Mouse (Mus musculus) hindbrain, embryonic 12.5 days (tissue): Measurements from ENCODE around the gene Oprm1. TPM values are rescaled to one million over a fixed set of nuclear protein-coding genes. Genes with fewer than 3 reads are reported as not detected.
A peak's percentile ranks its signal among the peaks of the same experiment; 100 is the strongest.

ENCODE experiments used
- ATAC-seq: fragments of 200-750 bp; cut with Nextera tagmentation; 2 replicates; pipeline ENCODE4 v1.8.0; 2017; ENCODE audit warnings: moderate TSS enrichment; ENCODE audit not compliant: low FRiP score
- H3K27ac ChIP-seq: fragments of 300-500 bp; sonication (generic); 2 replicates; pipeline ENCODE4 v1.5.1; 2016; ENCODE audit warnings: mild to moderate bottlenecking
- H3K27me3 ChIP-seq: fragments of 300-500 bp; sonication (generic); 2 replicates; pipeline ENCODE4 v1.6.1; 2016; ENCODE audit warnings: mild to moderate bottlenecking
- H3K36me3 ChIP-seq: fragments of 300-500 bp; sonication (generic); 2 replicates; pipeline ENCODE4 v1.6.1; 2016; ENCODE audit warnings: mild to moderate bottlenecking
- H3K4me1 ChIP-seq: fragments of 300-500 bp; sonication (generic); 2 replicates; pipeline ENCODE4 v1.6.1; 2016
- H3K4me2 ChIP-seq: fragments of 300-500 bp; sonication (generic); replicated peaks from 2 replicates; pipeline ENCODE4 v1.6.1; 2016; ENCODE audit warnings: mild to moderate bottlenecking
- H3K4me3 ChIP-seq: fragments of 300-500 bp; sonication (generic); 2 replicates; pipeline ENCODE4 v1.5.1; 2016; ENCODE audit warnings: mild to moderate bottlenecking
- H3K9ac ChIP-seq: fragments of 300-500 bp; sonication (generic); 2 replicates; pipeline ENCODE4 v1.6.1; 2016; ENCODE audit warnings: mild to moderate bottlenecking, moderate library complexity
- H3K9me3 ChIP-seq: fragments of 300-500 bp; sonication (generic); replicated peaks from 2 replicates; pipeline ENCODE4 v1.6.1; 2016; ENCODE audit warnings: mild to moderate bottlenecking
- WGBS: fragments of 180-500 bp; shearing (Covaris S2); methylation state at CpG from one replicate; pipeline ENCODE4 v1.1.7; 2016; 5-methylcytosine and 5-hydroxymethylcytosine counted together
- polyA plus RNA-seq: library from polyadenylated mRNA; unstranded; fragments of >200 nt; fragmentation: Nextera tagmentation; extraction: Ambion mirVana; gene quantifications from 2 replicates; pipeline ENCODE4 v1.2.1, GENCODE M21; 2016

Gene Oprm1
- polyA plus RNA-seq, 1 experiment from 2014 or later: 1.1 TPM

DNA sequence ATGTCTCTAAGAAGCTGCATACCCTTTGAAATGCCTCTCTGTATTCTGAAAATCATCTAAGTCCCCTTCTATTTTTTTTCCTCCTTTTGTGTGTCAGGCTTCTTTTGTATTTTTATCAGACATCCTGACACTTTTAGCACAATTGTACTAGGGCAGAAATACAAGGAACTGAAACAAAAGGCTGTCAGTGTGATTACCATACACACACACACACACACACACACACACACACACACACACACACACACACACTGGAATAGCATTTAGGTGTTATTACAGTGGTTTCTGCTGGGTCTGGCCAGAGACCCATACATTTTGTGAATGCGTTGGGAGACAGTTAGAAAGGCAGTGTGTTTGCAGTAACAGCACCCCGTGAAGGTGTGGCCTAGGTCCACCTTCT lies 275.2 kb downstream of the Oprm1 start:
- Histone ChIP-seq H3K36me3 (no peaks in the 10 kb centered on the region), H3K4me1 (no peaks in the 10 kb centered on the region), H3K27ac (no peak overlapping the region), H3K9me3 (no peaks in the 10 kb centered on the region), H3K4me2 (no peak overlapping the region), H3K4me3 (no peak overlapping the region), H3K27me3 (no peaks in the 10 kb centered on the region), H3K9ac (no peak overlapping the region)
- no peak for ATAC-seq
- WGBS: 87% methylated on average over 2 of the region's 2 CpGs

GRCm38 (mm10) chr10:7035547-7035946 lies 277.2 kb downstream of the Oprm1 start:
- no peaks in the 10 kb centered on the region for H3K27me3 ChIP-seq
- no peak for ATAC-seq
- no peak overlapping the region for H3K4me2 ChIP-seq
- H3K27ac ChIP-seq: no peak overlapping the region
- no peaks in the 10 kb centered on the region for H3K36me3 ChIP-seq
- no peak overlapping the region for H3K4me3 ChIP-seq
- H3K4me1 ChIP-seq: no peaks in the 10 kb centered on the region
- WGBS: 79% methylated on average over 12 of the region's 12 CpGs
- H3K9me3 ChIP-seq: no peaks in the 10 kb centered on the region
- H3K9ac ChIP-seq: no peak overlapping the region

- Histone ChIP-seq H3K4me2 (no peak overlapping the region), H3K9ac (no peak overlapping the region), H3K9me3 (no peaks in the 10 kb centered on the region), H3K27me3 (no peaks in the 10 kb centered on the region), H3K27ac (no peak overlapping the region), H3K36me3 (no peaks in the 10 kb centered on the region), H3K4me1 (no peaks in the 10 kb centered on the region), H3K4me3 (no peak overlapping the region)
- 91% methylated on average over 5 of the region's 5 CpGs for WGBS
- no peak for ATAC-seq
Measured at GRCm38 (mm10) chr10:7037194-7037593, 278.9 kb downstream of the Oprm1 start.

DNA sequence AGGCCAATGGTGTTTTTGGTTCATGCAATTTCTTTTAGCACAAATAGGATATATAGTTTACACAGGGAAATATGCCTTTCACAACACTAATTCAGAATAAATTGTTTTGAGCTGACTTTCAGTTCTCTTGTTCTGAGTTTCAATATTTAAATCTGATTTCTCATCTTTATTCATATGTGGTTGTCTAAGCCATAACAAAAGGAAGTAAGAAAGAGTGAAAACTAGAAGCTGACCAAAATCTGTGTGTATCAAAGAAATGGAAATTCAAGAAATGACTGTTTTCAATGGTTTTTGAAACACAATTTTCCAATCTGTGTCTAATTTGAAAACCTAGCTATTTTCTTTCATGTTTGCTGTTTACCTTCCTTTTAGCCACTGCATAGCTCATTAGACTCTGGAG lies 282.7 kb downstream of the Oprm1 start:
- Histone ChIP-seq H3K9ac (no peak overlapping the region), H3K27me3 (no peaks in the 10 kb centered on the region), H3K4me1 (no peaks in the 10 kb centered on the region), H3K9me3 (no peaks in the 10 kb centered on the region), H3K27ac (no peak overlapping the region), H3K4me2 (no peak overlapping the region), H3K4me3 (no peak overlapping the region), H3K36me3 (no peaks in the 10 kb centered on the region)
- no peak for ATAC-seq

DNA sequence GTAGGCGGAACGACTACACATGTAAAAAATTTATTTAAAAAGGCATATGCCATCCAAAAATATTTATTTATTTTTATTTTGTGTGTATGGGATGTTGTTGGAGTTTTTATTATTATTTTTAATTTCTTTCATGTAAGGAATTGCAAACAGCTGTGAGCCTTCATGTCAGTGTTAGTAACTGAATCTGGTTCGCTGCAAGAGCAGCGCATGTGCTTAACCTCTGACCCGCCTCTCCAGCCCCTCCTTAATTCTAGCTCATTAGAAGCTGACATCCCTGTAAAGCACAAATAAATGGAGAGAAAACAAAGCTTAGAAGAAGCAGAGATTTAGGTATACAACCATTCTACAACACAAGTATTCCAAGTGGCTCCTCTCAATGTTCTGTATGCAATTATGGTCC lies 285.6 kb downstream of the Oprm1 start:
- no peak for ATAC-seq

DNA sequence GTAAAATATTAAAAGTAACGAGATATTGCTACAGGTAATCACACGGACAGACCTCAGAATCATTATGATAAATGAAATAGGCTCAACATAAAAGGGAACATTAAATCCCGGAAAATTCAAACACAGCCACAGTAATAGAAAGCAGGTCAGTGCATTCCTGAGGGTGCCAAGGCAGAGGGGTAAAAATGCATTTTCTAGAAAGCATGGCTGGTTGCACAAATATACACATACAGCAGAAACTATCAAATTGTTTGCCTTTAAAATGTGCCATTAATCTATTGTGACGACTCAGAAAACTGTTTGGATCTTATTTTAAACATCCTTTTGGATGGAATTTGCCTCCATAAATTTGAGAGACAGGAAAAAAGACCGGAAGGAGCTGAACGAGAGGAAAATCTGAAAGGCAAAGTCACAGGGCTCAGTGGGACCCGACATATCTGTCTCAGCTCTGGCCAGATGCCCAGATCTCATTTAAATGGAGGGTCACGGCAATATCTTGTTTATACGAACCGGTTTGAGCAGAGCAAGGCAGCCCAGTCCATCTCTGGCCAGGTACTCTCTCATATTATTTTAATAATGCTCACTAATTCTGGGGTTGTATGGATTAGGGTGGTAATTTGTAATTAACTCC lies 289.1 kb downstream of the Oprm1 start:
- ATAC-seq: no peak
- no peaks in the 10 kb centered on the region for H3K4me1 ChIP-seq
- H3K4me2 ChIP-seq: no peak overlapping the region
- no peaks in the 10 kb centered on the region for H3K36me3 ChIP-seq
- no peaks in the 10 kb centered on the region for H3K9me3 ChIP-seq
- H3K9ac ChIP-seq: no peak overlapping the region
- no peak overlapping the region for H3K4me3 ChIP-seq
- H3K27me3 ChIP-seq: no peaks in the 10 kb centered on the region
- H3K27ac ChIP-seq: no peak overlapping the region
- WGBS: 68% methylated on average over 10 of the region's 10 CpGs

More for the DNA sequence above, 285.6 kb downstream of the Oprm1 start:
- H3K36me3 ChIP-seq: no peaks in the 10 kb centered on the region
- no peaks in the 10 kb centered on the region for H3K4me1 ChIP-seq
- no peak overlapping the region for H3K4me3 ChIP-seq
- no peaks in the 10 kb centered on the region for H3K9me3 ChIP-seq
- no peak overlapping the region for H3K9ac ChIP-seq
- no peak overlapping the region for H3K27ac ChIP-seq
- WGBS: 77% methylated on average over 5 of the region's 5 CpGs
- no peaks in the 10 kb centered on the region for H3K27me3 ChIP-seq
- H3K4me2 ChIP-seq: no peak overlapping the region

- no peaks in the 10 kb centered on the region for H3K36me3 ChIP-seq
- no peaks in the 10 kb centered on the region for H3K27me3 ChIP-seq
- H3K4me1 ChIP-seq: no peaks in the 10 kb centered on the region
- ATAC-seq: no peak
- 90% methylated on average over 2 of the region's 2 CpGs for WGBS
- no peaks in the 10 kb centered on the region for H3K9me3 ChIP-seq
- H3K27ac ChIP-seq: no peak overlapping the region
- no peak overlapping the region for H3K4me3 ChIP-seq
- no peak overlapping the region for H3K9ac ChIP-seq
- no peak overlapping the region for H3K4me2 ChIP-seq
Measured at GRCm38 (mm10) chr10:7047919-7048291, 289.6 kb downstream of the Oprm1 start.

GRCm38 (mm10) chr10:7049901-7050300 lies 291.6 kb downstream of the Oprm1 start:
- no peaks in the 10 kb centered on the region for H3K9me3 ChIP-seq
- ATAC-seq: no peak
- H3K4me2 ChIP-seq: no peak overlapping the region
- no peak overlapping the region for H3K9ac ChIP-seq
- no peak overlapping the region for H3K4me3 ChIP-seq
- no peaks in the 10 kb centered on the region for H3K36me3 ChIP-seq
- H3K27me3 ChIP-seq: no peaks in the 10 kb centered on the region
- no peak overlapping the region for H3K27ac ChIP-seq
- WGBS: 88% methylated on average over 3 of the region's 3 CpGs
- no peaks in the 10 kb centered on the region for H3K4me1 ChIP-seq

- WGBS: 25% methylated on average over 12 of the region's 12 CpGs
- H3K9ac ChIP-seq: no peak within 1 kb of the TSS
- H3K9me3 ChIP-seq: no peaks in the 10 kb centered on the region
- no peaks in the 10 kb centered on the region for H3K36me3 ChIP-seq
- no peaks in the 10 kb centered on the region for H3K27me3 ChIP-seq
- H3K27ac ChIP-seq: no peak within 1 kb of the TSS
- no peaks in the 10 kb centered on the region for H3K4me1 ChIP-seq
- no peak; the same call in 1 of the 2 replicates for ATAC-seq
- H3K4me2 ChIP-seq: peak within 1 kb of the TSS; percentile 29
- no peak within 1 kb of the TSS; the same call in 1 of the 2 replicates for H3K4me3 ChIP-seq
Measured at GRCm38 (mm10) chr10:7052315-7053017, 294.2 kb downstream of the Oprm1 start, which contains the start of gene Ipcef1. TSS of gene Ipcef1 (minus strand) at chr10:7052478.

DNA sequence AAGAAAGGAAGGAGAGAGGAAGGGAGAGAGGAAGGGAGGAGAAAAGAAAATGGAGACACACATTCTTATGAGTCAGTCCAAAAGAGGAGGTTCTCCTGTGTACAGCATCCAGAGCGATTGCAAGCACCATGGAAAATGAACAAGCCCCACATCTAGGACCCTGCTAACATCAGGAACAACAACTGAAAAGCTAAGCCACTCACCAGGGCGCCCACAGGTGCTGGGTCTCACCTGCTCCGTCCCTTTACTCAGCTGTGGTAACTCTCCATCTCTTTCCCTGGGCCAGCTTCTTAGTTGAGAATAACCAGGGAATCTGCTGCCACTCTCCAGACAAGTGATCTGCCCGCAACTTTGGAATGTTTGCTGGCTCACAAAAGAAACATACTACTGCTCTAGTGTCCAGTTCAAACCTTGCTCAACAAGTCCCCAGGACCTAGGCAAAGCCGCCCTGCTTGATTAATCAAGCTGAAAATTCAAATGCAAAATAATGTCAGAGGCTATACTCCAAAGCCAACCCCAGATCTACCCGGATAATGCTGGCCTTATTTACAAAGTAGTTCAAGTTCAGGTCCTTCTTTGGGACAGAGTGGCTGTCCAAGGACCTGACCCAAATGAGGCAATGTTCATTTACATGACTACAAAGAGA lies 296.4 kb downstream of the Oprm1 start:
- Histone ChIP-seq H3K27me3 (no peaks in the 10 kb centered on the region), H3K36me3 (no peaks in the 10 kb centered on the region), H3K4me2 (no peak overlapping the region), H3K4me3 (no peak overlapping the region), H3K27ac (no peak overlapping the region), H3K4me1 (no peaks in the 10 kb centered on the region), H3K9ac (no peak overlapping the region), H3K9me3 (no peaks in the 10 kb centered on the region)
- ATAC-seq: no peak
- 70% methylated on average over 6 of the region's 6 CpGs for WGBS

DNA sequence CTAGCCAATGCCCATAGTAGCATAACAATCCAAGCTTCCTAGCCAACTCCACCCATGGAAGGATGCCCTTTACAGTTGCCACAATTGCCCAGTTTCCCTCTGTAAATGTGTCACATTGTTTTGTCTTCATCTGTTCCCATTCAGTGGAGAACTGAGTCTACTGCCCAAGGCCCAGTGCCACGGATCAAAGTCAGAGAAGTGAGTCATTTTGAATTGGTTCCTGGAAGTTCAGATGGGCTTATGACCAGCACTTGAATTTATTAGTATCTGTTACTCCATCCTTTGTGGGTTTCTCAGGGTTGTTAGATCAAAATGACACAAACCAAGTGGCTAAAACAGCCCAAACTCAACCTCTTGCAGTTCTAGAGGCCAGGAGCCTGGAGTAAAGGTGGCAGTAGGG lies 299.2 kb downstream of the Oprm1 start:
- WGBS: 86% methylated on average over 1 of the region's 1 CpGs
- ATAC-seq: no peak

DNA sequence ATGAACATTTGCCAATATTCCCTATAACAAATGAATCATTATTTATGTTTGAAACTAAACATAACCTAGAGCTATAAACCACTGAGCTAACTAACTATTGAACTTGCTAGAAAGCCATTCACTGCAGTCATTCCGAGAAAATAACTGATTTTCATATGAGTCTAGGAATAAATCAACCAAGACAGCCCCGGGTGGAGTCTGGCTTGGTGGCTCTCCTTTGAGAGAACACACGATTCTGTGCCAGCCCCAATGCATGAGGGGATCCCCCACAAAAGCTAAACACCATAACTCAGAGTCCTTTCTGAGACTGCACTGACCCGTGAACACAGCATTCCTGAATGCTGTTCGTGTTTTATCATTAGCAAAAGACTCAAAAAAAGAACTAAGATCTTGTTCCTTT lies 302.0 kb downstream of the Oprm1 start:
- no peak overlapping the region for H3K4me2 ChIP-seq
- ATAC-seq: no peak
- no peaks in the 10 kb centered on the region for H3K27me3 ChIP-seq
- no peak overlapping the region for H3K9ac ChIP-seq
- no peaks in the 10 kb centered on the region for H3K9me3 ChIP-seq
- no peak overlapping the region for H3K4me3 ChIP-seq
- no peak overlapping the region for H3K27ac ChIP-seq
- 54% methylated on average over 5 of the region's 5 CpGs for WGBS
- H3K36me3 ChIP-seq: no peaks in the 10 kb centered on the region
- no peaks in the 10 kb centered on the region for H3K4me1 ChIP-seq

More for the DNA sequence above, 299.2 kb downstream of the Oprm1 start:
- no peak overlapping the region for H3K9ac ChIP-seq
- no peak overlapping the region for H3K27ac ChIP-seq
- H3K9me3 ChIP-seq: no peaks in the 10 kb centered on the region
- H3K27me3 ChIP-seq: no peaks in the 10 kb centered on the region
- no peaks in the 10 kb centered on the region for H3K4me1 ChIP-seq
- no peak overlapping the region for H3K4me3 ChIP-seq
- no peak overlapping the region for H3K4me2 ChIP-seq
- no peaks in the 10 kb centered on the region for H3K36me3 ChIP-seq

- Histone ChIP-seq H3K27me3 (no peaks in the 10 kb centered on the region), H3K36me3 (no peaks in the 10 kb centered on the region), H3K4me2 (no peak overlapping the region), H3K27ac (no peak overlapping the region), H3K4me3 (no peak overlapping the region), H3K9ac (no peak overlapping the region), H3K9me3 (no peaks in the 10 kb centered on the region), H3K4me1 (no peaks in the 10 kb centered on the region)
- ATAC-seq: no peak
- 86% methylated on average over 7 of the region's 7 CpGs for WGBS
Measured at GRCm38 (mm10) chr10:7062993-7063392, 304.7 kb downstream of the Oprm1 start.
